Mouse (Mus musculus): ENCODE data around the gene Trim68.
"Not testable (repeated sequence)": the region's sequence is repeated elsewhere in the genome, so short reads cannot be mapped to it uniquely, and the experiment has no call there.

Trim68 gene

GRCm38 (mm10) chr7:102686944-102687501, at the start of gene Trim68:
Trim68 (minus strand) TSS chr7:102687327.
- peak; percentile 94 to 96 for DNase-seq (ENCODE audit: low spot score in 2 of 2)

GRCm38 (mm10) chr7:102733793-102734192, 46.7 kb upstream of the Trim68 start:
- DNase-seq (ENCODE audit: low spot score in 2 of 2), result no peak

- no peak for DNase-seq (ENCODE audit: low spot score in 2 of 2)
Observed at GRCm38 (mm10) chr7:102727391-102727790, 40.3 kb upstream of the Trim68 start, which contains the start of gene Olfr559. Olfr559 (minus strand) TSS chr7:102727491.

- no peak for DNase-seq (ENCODE audit: low spot score in 2 of 2)
Observed at GRCm38 (mm10) chr7:102718970-102719369, 31.8 kb upstream of the Trim68 start, which contains the start of gene Olfr33. Olfr33 (minus strand) TSS chr7:102719070.

- DNase-seq (ENCODE audit: low spot score in 2 of 2), result no peak
Observed at GRCm38 (mm10) chr7:102701915-102702314, 14.8 kb upstream of the Trim68 start, which contains the start of gene Olfr558. Olfr558 (plus strand) TSS chr7:102702215.

- no peak for DNase-seq (ENCODE audit: low spot score in 2 of 2)
Observed at GRCm38 (mm10) chr7:102698461-102698860, 11.3 kb upstream of the Trim68 start.

- peak in 1 of 2 experiments; percentile 43 for DNase-seq (ENCODE audit: low spot score in 2 of 2)
Observed at GRCm38 (mm10) chr7:102695358-102696125, 8.4 kb upstream of the Trim68 start, which contains the start of gene Olfr557. Olfr557 (plus strand) TSS chr7:102695910.

GRCm38 (mm10) chr7:102681916-102682315, 5.2 kb downstream of the Trim68 start:
- no peak for DNase-seq (ENCODE audit: low spot score in 2 of 2)

- DNase-seq (ENCODE audit: low spot score in 2 of 2), result no peak
Observed at GRCm38 (mm10) chr7:102676225-102676624, 10.9 kb downstream of the Trim68 start.

GRCm38 (mm10) chr7:102665378-102665777, 21.7 kb downstream of the Trim68 start:
- no peak for DNase-seq (ENCODE audit: low spot score in 2 of 2)

- DNase-seq (ENCODE audit: low spot score in 2 of 2), result no peak
Observed at GRCm38 (mm10) chr7:102664599-102664998, 22.5 kb downstream of the Trim68 start, which contains the start of gene Olfr556. Olfr556 (plus strand) TSS chr7:102664899.

- no peak for DNase-seq (ENCODE audit: low spot score in 2 of 2)
Observed at GRCm38 (mm10) chr7:102658523-102658922, 28.6 kb downstream of the Trim68 start, which contains the start of gene Olfr555. Olfr555 (plus strand) TSS chr7:102658823.

- not testable (repeated sequence) for DNase-seq (ENCODE audit: low spot score in 2 of 2)
Observed at GRCm38 (mm10) chr7:102644945-102645344, 42.2 kb downstream of the Trim68 start.

GRCm38 (mm10) chr7:102638132-102638531, 49.0 kb downstream of the Trim68 start, which contains the start of gene Olfr554:
Olfr554 (plus strand) TSS chr7:102638432.
- no peak for DNase-seq (ENCODE audit: low spot score in 2 of 2)

GRCm38 (mm10) chr7:102636665-102637064, 50.5 kb downstream of the Trim68 start:
- DNase-seq (ENCODE audit: low spot score in 2 of 2), result peak in 1 of 2 experiments; percentile 26

All from right cerebral cortex, postnatal 10 days (tissue).